Mouse (Mus musculus): ENCODE data around the gene Hes6.

GRCm38 (mm10) chr1:91390369-91390768, 23.5 kb downstream of the Hes6 start:
- TF ChIP-seq CTCF (IDR thresholded peaks at IDR 0.05; ENCODE audit: control insufficient read depth, insufficient read depth, insufficient replicate concordance, low read depth, low read length): no peak
- no peak for TF ChIP-seq POLR2A (IDR thresholded peaks at IDR 0.05; ENCODE audit: control insufficient read depth, low read depth, low read length)
